Mouse (Mus musculus) MEL (cell line): ENCODE measurements around the gene Gm20458.

Experiments used
- CTCF ChIP-seq, 3 experiments: IDR thresholded peaks in 2 of 3; conservative IDR thresholded peaks in 1 of 3; 2 replicates each; pipeline ENCODE4 v1.5.1; 2011 to 2012; ENCODE audit warnings: low read length in 3 of 3, low read depth in 2 of 3, mild to moderate bottlenecking in 2 of 3, improper control_type of control experiment in 1 of 3, inconsistent platforms in 1 of 3, mixed read lengths in 1 of 3, moderate library complexity in 1 of 3; ENCODE audit not compliant: control insufficient read depth in 1 of 3, insufficient read depth in 1 of 3, poor library complexity in 1 of 3, severe bottlenecking in 1 of 3
- ELF1 ChIP-seq: IDR thresholded peaks from 2 replicates; pipeline ENCODE4 v1.6.1; 2014; ENCODE audit warnings: low read depth, mild to moderate bottlenecking, inconsistent platforms, low read length, improper control_type of control experiment, moderate library complexity
- EP300 ChIP-seq, 2 experiments: IDR thresholded peaks; 2 replicates each; pipeline ENCODE4 v1.6.1; 2011; ENCODE audit warnings: improper control_type of control experiment in 2 of 2, low read length in 2 of 2, low read depth in 1 of 2, mild to moderate bottlenecking in 1 of 2
- GATA1 ChIP-seq: IDR thresholded peaks from 2 replicates; pipeline ENCODE4 v1.6.1; 2011; ENCODE audit warnings: low read depth, low read length, improper control_type of control experiment
- HCFC1 ChIP-seq: IDR thresholded peaks from 2 replicates; pipeline ENCODE4 v1.6.1; 2012; ENCODE audit warnings: low read depth, mild to moderate bottlenecking, inconsistent platforms, low read length, improper control_type of control experiment, moderate library complexity
- MEF2A ChIP-seq: IDR thresholded peaks from 2 replicates; pipeline ENCODE4 v1.6.1; 2014; ENCODE audit warnings: low read depth, mild to moderate bottlenecking, inconsistent platforms, low read length, improper control_type of control experiment; ENCODE audit not compliant: poor library complexity, insufficient replicate concordance, severe bottlenecking; ENCODE audit errors: extremely low read depth
- POLR2A ChIP-seq, 2 experiments: IDR thresholded peaks; 2 replicates each; pipeline ENCODE4 v1.6.1; 2011 to 2012; ENCODE audit warnings: low read length in 2 of 2, mild to moderate bottlenecking in 2 of 2, control low read depth in 1 of 2, improper control_type of control experiment in 1 of 2, low read depth in 1 of 2, moderate library complexity in 1 of 2; ENCODE audit not compliant: control insufficient read depth in 1 of 2, insufficient read depth in 1 of 2, poor library complexity in 1 of 2
- RCOR1 ChIP-seq: IDR thresholded peaks from 2 replicates; pipeline ENCODE4 v1.6.1; 2012; ENCODE audit warnings: low read depth, mild to moderate bottlenecking, inconsistent platforms, low read length, improper control_type of control experiment
- SIN3A ChIP-seq: IDR thresholded peaks from 2 replicates; pipeline ENCODE4 v1.6.1; 2012; ENCODE audit warnings: low read length, improper control_type of control experiment, inconsistent platforms
- TBP ChIP-seq: IDR thresholded peaks from 2 replicates; pipeline ENCODE4 v1.8.0; 2011; ENCODE audit warnings: low read depth, low read length, improper control_type of control experiment
- ZNF384 ChIP-seq: IDR thresholded peaks from 2 replicates; pipeline ENCODE4 v1.6.1; 2012; ENCODE audit warnings: low read depth, mild to moderate bottlenecking, inconsistent platforms, low read length, improper control_type of control experiment

- TF ChIP-seq RCOR1, result no peak
- no peak for TF ChIP-seq GATA1
- no peak for TF ChIP-seq CTCF (IDR thresholded peaks at IDR 0.05 in 2 of 3, conservative IDR thresholded peaks at IDR 0.05 in 1 of 3; ENCODE audit: control insufficient read depth in 1 of 3, insufficient read depth in 1 of 3, low read depth in 2 of 3, low read length in 3 of 3, poor library complexity in 1 of 3, severe bottlenecking in 1 of 3)
- TF ChIP-seq TBP, result no peak
- TF ChIP-seq HCFC1, result no peak
- no peak for TF ChIP-seq POLR2A (IDR thresholded peaks at IDR 0.05; ENCODE audit: control insufficient read depth in 1 of 2, insufficient read depth in 1 of 2, low read depth in 1 of 2, low read length in 2 of 2, poor library complexity in 1 of 2)
- TF ChIP-seq SIN3A, result no peak
- no peak for TF ChIP-seq ELF1
- TF ChIP-seq ZNF384, result no peak
- TF ChIP-seq MEF2A, result no peak
- TF ChIP-seq EP300 (IDR thresholded peaks at IDR 0.05; ENCODE audit: low read depth in 1 of 2, low read length in 2 of 2), result no peak
Measured at GRCm38 (mm10) chr2:164436215-164436913, 24.4 kb upstream of the Gm20458 start.
